Mouse (Mus musculus) splenic B cell, adult 2 months (primary cell): ENCODE results near the gene Nrip1.

Experiments
- DNase-seq: peaks from one replicate; pipeline ENCODE4 v3.0.0-alpha.2; 2011; ENCODE audit warnings: low read depth, low spot score
- H3K27me3 ChIP-seq: 2 replicates; pipeline ENCODE4 v1.6.1; 2012; ENCODE audit warnings: mild to moderate bottlenecking, low read length, moderate library complexity, mixed read lengths; ENCODE audit not compliant: control insufficient read depth, poor library complexity, insufficient read depth, severe bottlenecking
- H3K36me3 ChIP-seq: 2 replicates; pipeline ENCODE4 v1.6.1; 2012; ENCODE audit warnings: mild to moderate bottlenecking, low read length, moderate library complexity, mixed read lengths; ENCODE audit not compliant: control insufficient read depth, poor library complexity, insufficient read depth, severe bottlenecking

Gene Nrip1

GRCm38 (mm10) chr16:76396512-76396911, 22.9 kb upstream of the Nrip1 start:
- no peaks in the 10 kb centered on the region for H3K27me3 ChIP-seq
- DNase-seq, result no peak
- H3K36me3 ChIP-seq, result no peaks in the 10 kb centered on the region

- H3K27me3 ChIP-seq, result no peaks in the 10 kb centered on the region
- no peak for DNase-seq
These were observed 19.6 kb upstream of the Nrip1 start for GRCm38 (mm10) chr16:76393267-76393666.

GRCm38 (mm10) chr16:76386496-76386895, 12.9 kb upstream of the Nrip1 start:
- H3K36me3 ChIP-seq, result no peaks in the 10 kb centered on the region
- no peak for DNase-seq
- no peaks in the 10 kb centered on the region for H3K27me3 ChIP-seq

More at GRCm38 (mm10) chr16:76393267-76393666, 19.6 kb upstream of the Nrip1 start:
- no peaks in the 10 kb centered on the region for H3K36me3 ChIP-seq

- H3K27me3 ChIP-seq, result no peaks in the 10 kb centered on the region
- no peaks in the 10 kb centered on the region for H3K36me3 ChIP-seq
- DNase-seq, result no peak
These were observed 12.4 kb upstream of the Nrip1 start for GRCm38 (mm10) chr16:76386071-76386470.

GRCm38 (mm10) chr16:76377211-76377610, 3.6 kb upstream of the Nrip1 start:
- H3K36me3 ChIP-seq, result no peaks in the 10 kb centered on the region
- DNase-seq, result no peak
- no peaks in the 10 kb centered on the region for H3K27me3 ChIP-seq

- no peak for DNase-seq
- Histone ChIP-seq H3K36me3 (no peaks in the 10 kb centered on the region), H3K27me3 (no peaks in the 10 kb centered on the region)
These were observed 3.0 kb upstream of the Nrip1 start for GRCm38 (mm10) chr16:76376661-76377060.

GRCm38 (mm10) chr16:76372941-76373561, 576 bp downstream of the Nrip1 start:
- H3K36me3 ChIP-seq, result no peaks in the 10 kb centered on the region
- peak; percentile 83 for DNase-seq
- H3K27me3 ChIP-seq, result no peaks in the 10 kb centered on the region

GRCm38 (mm10) chr16:76372045-76372940, 1.3 kb downstream of the Nrip1 start:
- H3K27me3 ChIP-seq, result no peaks in the 10 kb centered on the region
- DNase-seq, result peak; percentile 65
- no peaks in the 10 kb centered on the region for H3K36me3 ChIP-seq

GRCm38 (mm10) chr16:76371614-76371917, 2.1 kb downstream of the Nrip1 start:
- DNase-seq, result peak; percentile 8
- Histone ChIP-seq H3K27me3 (no peaks in the 10 kb centered on the region), H3K36me3 (no peaks in the 10 kb centered on the region)

- Histone ChIP-seq H3K27me3 (no peaks in the 10 kb centered on the region), H3K36me3 (no peaks in the 10 kb centered on the region)
- peak; percentile 54 for DNase-seq
These were observed 2.7 kb downstream of the Nrip1 start for GRCm38 (mm10) chr16:76370716-76371613.

GRCm38 (mm10) chr16:76370041-76370715, 3.4 kb downstream of the Nrip1 start:
- H3K27me3 ChIP-seq, result no peaks in the 10 kb centered on the region
- DNase-seq, result peak; percentile 28
- no peaks in the 10 kb centered on the region for H3K36me3 ChIP-seq

- DNase-seq, result no peak
- Histone ChIP-seq H3K27me3 (no peaks in the 10 kb centered on the region), H3K36me3 (no peaks in the 10 kb centered on the region)
These were observed 4.4 kb downstream of the Nrip1 start for GRCm38 (mm10) chr16:76369236-76369635.

- no peak for DNase-seq
- H3K36me3 ChIP-seq, result no peaks in the 10 kb centered on the region
- H3K27me3 ChIP-seq, result no peaks in the 10 kb centered on the region
These were observed 6.2 kb downstream of the Nrip1 start for GRCm38 (mm10) chr16:76367261-76367908.
